Mouse (Mus musculus): ENCODE results near the gene Cmc1. TPM values are rescaled to one million over a fixed set of nuclear protein-coding genes. Genes with fewer than 3 reads are reported as not detected.

Cmc1 gene
- polyA plus RNA-seq, 1 experiment from 2014 or later: 35.4 TPM

- no peak overlapping the region for H3K9ac ChIP-seq (ENCODE audit: low read depth, low read length)
- no peak overlapping the region for H3K4me3 ChIP-seq (ENCODE audit: low read length)
- no peak overlapping the region for H3K27ac ChIP-seq (ENCODE audit: low read depth, low read length)
- H3K9me3 ChIP-seq (ENCODE audit: control insufficient read depth, low read length): no peaks in the 10 kb centered on the region
- no peaks in the 10 kb centered on the region for H3K4me1 ChIP-seq (ENCODE audit: control insufficient read depth, insufficient read depth, low read depth, low read length)
- no peak for ATAC-seq
- no peaks in the 10 kb centered on the region for H3K27me3 ChIP-seq (replicated peaks; ENCODE audit: control insufficient read depth, insufficient read depth, low read length)
- 85% methylated on average over 18 of the region's 18 CpGs for WGBS
- no peaks in the 10 kb centered on the region for H3K36me3 ChIP-seq (ENCODE audit: control insufficient read depth, insufficient read depth, low read length)
- H3K4me2 ChIP-seq (ENCODE audit: low read length): no peak overlapping the region
These were observed 29.4 kb upstream of the Cmc1 start for GRCm38 (mm10) chr9:118179136-118180025.

DNA sequence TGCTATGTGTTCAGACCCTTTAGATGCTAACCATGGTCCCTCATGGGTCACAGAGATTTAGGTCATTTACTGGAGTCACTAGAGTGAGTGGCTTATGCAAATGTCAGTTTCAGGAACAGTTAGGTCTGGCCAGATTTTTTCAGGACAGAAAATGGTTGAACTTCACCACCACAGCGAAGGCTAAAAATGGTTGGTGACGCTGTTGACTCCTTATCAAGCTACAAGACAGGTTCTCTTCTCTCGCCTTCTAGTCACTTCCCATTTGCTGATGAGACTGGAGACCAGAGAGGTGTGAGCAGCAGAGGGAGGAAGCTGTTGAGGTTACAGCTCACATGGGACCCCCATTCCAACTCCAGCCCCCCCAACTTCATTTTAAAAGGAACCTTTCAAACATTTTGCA lies 26.7 kb upstream of the Cmc1 start:
- 90% methylated on average over 3 of the region's 3 CpGs for WGBS
- no peak for ATAC-seq
- H3K36me3 ChIP-seq (ENCODE audit: control insufficient read depth, insufficient read depth, low read length): no peaks in the 10 kb centered on the region
- peaks cover 3% of the 10 kb centered on the region for H3K9me3 ChIP-seq (ENCODE audit: control insufficient read depth, low read length)
- no peak overlapping the region for H3K4me3 ChIP-seq (ENCODE audit: low read length)
- no peaks in the 10 kb centered on the region for H3K27me3 ChIP-seq (replicated peaks; ENCODE audit: control insufficient read depth, insufficient read depth, low read length)
- no peak overlapping the region for H3K4me2 ChIP-seq (ENCODE audit: low read length)
- H3K27ac ChIP-seq (ENCODE audit: low read depth, low read length): no peak overlapping the region
- H3K9ac ChIP-seq (ENCODE audit: low read depth, low read length): no peak overlapping the region
- H3K4me1 ChIP-seq (ENCODE audit: control insufficient read depth, insufficient read depth, low read depth, low read length): no peaks in the 10 kb centered on the region

GRCm38 (mm10) chr9:118175411-118175810 lies 25.4 kb upstream of the Cmc1 start:
- H3K9ac ChIP-seq (ENCODE audit: low read depth, low read length): no peak overlapping the region
- H3K27me3 ChIP-seq (replicated peaks; ENCODE audit: control insufficient read depth, insufficient read depth, low read length): no peaks in the 10 kb centered on the region
- 89% methylated on average over 4 of the region's 4 CpGs for WGBS
- H3K27ac ChIP-seq (ENCODE audit: low read depth, low read length): no peak overlapping the region
- no peaks in the 10 kb centered on the region for H3K4me1 ChIP-seq (ENCODE audit: control insufficient read depth, insufficient read depth, low read depth, low read length)
- no peaks in the 10 kb centered on the region for H3K36me3 ChIP-seq (ENCODE audit: control insufficient read depth, insufficient read depth, low read length)
- peaks cover 3% of the 10 kb centered on the region for H3K9me3 ChIP-seq (ENCODE audit: control insufficient read depth, low read length)
- no peak overlapping the region for H3K4me2 ChIP-seq (ENCODE audit: low read length)
- H3K4me3 ChIP-seq (ENCODE audit: low read length): no peak overlapping the region
- no peak for ATAC-seq

GRCm38 (mm10) chr9:118173086-118173485 lies 23.1 kb upstream of the Cmc1 start:
- no peak overlapping the region for H3K4me3 ChIP-seq (ENCODE audit: low read length)
- no peaks in the 10 kb centered on the region for H3K4me1 ChIP-seq (ENCODE audit: control insufficient read depth, insufficient read depth, low read depth, low read length)
- no peak overlapping the region for H3K27ac ChIP-seq (ENCODE audit: low read depth, low read length)
- H3K4me2 ChIP-seq (ENCODE audit: low read length): no peak overlapping the region
- H3K27me3 ChIP-seq (replicated peaks; ENCODE audit: control insufficient read depth, insufficient read depth, low read length): no peaks in the 10 kb centered on the region
- H3K9me3 ChIP-seq (ENCODE audit: control insufficient read depth, low read length): peaks cover 3% of the 10 kb centered on the region
- no peak overlapping the region for H3K9ac ChIP-seq (ENCODE audit: low read depth, low read length)
- no peaks in the 10 kb centered on the region for H3K36me3 ChIP-seq (ENCODE audit: control insufficient read depth, insufficient read depth, low read length)
- ATAC-seq: no peak
- 91% methylated on average over 4 of the region's 4 CpGs for WGBS

DNA sequence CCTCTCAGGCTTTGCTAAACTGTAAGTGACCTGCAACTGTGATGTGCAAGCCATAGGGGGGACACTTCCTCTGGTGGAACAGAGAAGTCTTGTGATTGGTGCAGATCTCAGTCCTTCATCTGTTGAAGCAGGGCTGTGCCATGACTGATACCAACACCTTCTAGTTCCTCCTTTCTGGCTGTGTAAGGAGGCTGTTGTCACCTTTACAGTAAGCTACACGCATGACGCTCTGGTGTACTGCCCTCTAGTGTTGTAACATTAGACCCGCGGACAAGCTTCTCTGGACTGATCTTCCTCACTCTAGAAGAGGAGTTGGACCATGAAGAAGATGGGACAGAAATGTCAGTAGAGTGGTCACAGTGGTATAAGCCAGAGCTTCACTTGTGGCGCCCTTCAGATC lies 18.6 kb upstream of the Cmc1 start:
- Histone ChIP-seq H3K36me3 (ENCODE audit: control insufficient read depth, insufficient read depth, low read length) (no peaks in the 10 kb centered on the region), H3K9ac (ENCODE audit: low read depth, low read length) (no peak overlapping the region)
- 50% methylated on average over 5 of the region's 5 CpGs for WGBS

DNA sequence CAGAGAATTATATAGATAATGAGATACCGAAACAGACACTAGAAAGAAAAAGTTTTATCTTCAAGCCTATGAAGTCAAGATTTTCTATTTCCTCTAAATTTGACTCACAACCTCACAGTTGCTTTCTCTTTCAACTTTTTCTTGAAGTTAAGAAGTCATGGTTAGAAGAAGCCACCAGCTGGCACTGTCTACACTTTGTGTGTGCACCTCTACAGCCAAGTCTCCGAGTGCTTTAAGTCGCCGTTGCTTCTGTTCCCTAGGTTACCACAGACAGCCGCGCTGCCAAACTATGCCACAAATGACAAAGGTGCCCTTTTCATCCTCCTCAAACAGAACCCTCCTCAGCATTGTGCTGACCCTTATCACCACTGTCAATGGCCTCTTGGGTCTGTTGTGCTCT lies 17.6 kb upstream of the Cmc1 start:
- Histone ChIP-seq H3K9me3 (ENCODE audit: control insufficient read depth, low read length) (no peaks in the 10 kb centered on the region), H3K4me3 (ENCODE audit: low read length) (no peak overlapping the region), H3K4me1 (ENCODE audit: control insufficient read depth, insufficient read depth, low read depth, low read length) (no peaks in the 10 kb centered on the region), H3K27ac (ENCODE audit: low read depth, low read length) (no peak overlapping the region), H3K36me3 (ENCODE audit: control insufficient read depth, insufficient read depth, low read length) (no peaks in the 10 kb centered on the region), H3K9ac (ENCODE audit: low read depth, low read length) (no peak overlapping the region), H3K4me2 (ENCODE audit: low read length) (no peak overlapping the region), H3K27me3 (replicated peaks; ENCODE audit: control insufficient read depth, insufficient read depth, low read length) (no peaks in the 10 kb centered on the region)
- no peak for ATAC-seq
- WGBS: 69% methylated on average over 6 of the region's 6 CpGs

More for the DNA sequence above, 18.6 kb upstream of the Cmc1 start:
- Histone ChIP-seq H3K27me3 (replicated peaks; ENCODE audit: control insufficient read depth, insufficient read depth, low read length) (no peaks in the 10 kb centered on the region), H3K4me1 (ENCODE audit: control insufficient read depth, insufficient read depth, low read depth, low read length) (no peaks in the 10 kb centered on the region), H3K4me2 (ENCODE audit: low read length) (no peak overlapping the region), H3K9me3 (ENCODE audit: control insufficient read depth, low read length) (peaks cover 3% of the 10 kb centered on the region), H3K4me3 (ENCODE audit: low read length) (no peak overlapping the region), H3K27ac (ENCODE audit: low read depth, low read length) (no peak overlapping the region)
- no peak for ATAC-seq

DNA sequence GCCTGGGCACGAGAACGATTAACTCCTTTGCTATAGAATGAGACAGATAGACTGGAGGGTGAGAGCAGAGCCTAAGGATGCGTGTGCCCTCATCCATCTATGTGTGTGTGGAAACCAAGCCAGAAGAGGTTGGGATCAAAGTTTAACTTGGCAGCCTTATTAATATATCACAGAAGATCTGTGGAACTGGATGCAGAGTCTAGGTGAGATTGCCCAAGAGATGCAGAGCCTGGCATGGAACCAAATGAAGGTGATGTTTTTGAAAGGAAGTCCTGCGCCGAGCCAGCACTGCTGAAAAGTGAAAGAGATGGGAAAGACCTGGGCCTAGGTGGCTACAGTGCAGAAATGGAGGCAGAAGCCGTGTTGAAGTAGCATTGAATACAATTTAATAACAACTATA lies 11.6 kb upstream of the Cmc1 start:
- Histone ChIP-seq H3K9ac (ENCODE audit: low read depth, low read length) (no peak overlapping the region), H3K9me3 (ENCODE audit: control insufficient read depth, low read length) (no peaks in the 10 kb centered on the region), H3K4me1 (ENCODE audit: control insufficient read depth, insufficient read depth, low read depth, low read length) (no peaks in the 10 kb centered on the region), H3K4me2 (ENCODE audit: low read length) (no peak overlapping the region), H3K27ac (ENCODE audit: low read depth, low read length) (no peak overlapping the region), H3K36me3 (ENCODE audit: control insufficient read depth, insufficient read depth, low read length) (no peaks in the 10 kb centered on the region), H3K4me3 (ENCODE audit: low read length) (no peak overlapping the region), H3K27me3 (replicated peaks; ENCODE audit: control insufficient read depth, insufficient read depth, low read length) (no peaks in the 10 kb centered on the region)
- no peak for ATAC-seq
- WGBS: 91% methylated on average over 6 of the region's 6 CpGs

DNA sequence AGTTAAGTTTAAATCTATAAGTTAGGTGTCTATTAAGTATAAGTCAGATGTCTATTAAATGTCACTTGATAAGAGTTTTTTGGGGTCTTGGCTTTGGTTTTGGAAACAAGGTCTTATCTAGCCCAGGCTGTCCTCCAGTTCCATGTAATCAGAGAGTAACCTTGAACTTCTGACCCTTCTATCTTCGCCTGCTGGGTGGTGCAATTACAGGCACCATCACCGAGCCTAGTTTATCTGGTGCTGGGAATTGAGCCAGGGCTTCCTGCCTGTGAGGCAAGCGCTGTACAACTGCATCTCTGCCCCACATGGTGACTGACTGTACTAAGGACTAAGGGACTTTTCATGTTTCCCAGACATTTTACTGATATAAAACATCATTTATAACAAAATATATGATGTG lies 10.0 kb upstream of the Cmc1 start:
- no peak for ATAC-seq
- H3K4me2 ChIP-seq (ENCODE audit: low read length): no peak overlapping the region
- no peak overlapping the region for H3K9ac ChIP-seq (ENCODE audit: low read depth, low read length)
- H3K4me1 ChIP-seq (ENCODE audit: control insufficient read depth, insufficient read depth, low read depth, low read length): no peaks in the 10 kb centered on the region
- no peaks in the 10 kb centered on the region for H3K36me3 ChIP-seq (ENCODE audit: control insufficient read depth, insufficient read depth, low read length)
- no peaks in the 10 kb centered on the region for H3K27me3 ChIP-seq (replicated peaks; ENCODE audit: control insufficient read depth, insufficient read depth, low read length)
- no peaks in the 10 kb centered on the region for H3K9me3 ChIP-seq (ENCODE audit: control insufficient read depth, low read length)
- no peak overlapping the region for H3K4me3 ChIP-seq (ENCODE audit: low read length)
- H3K27ac ChIP-seq (ENCODE audit: low read depth, low read length): no peak overlapping the region
- 67% methylated on average over 3 of the region's 3 CpGs for whole genome bisulfite sequencing

GRCm38 (mm10) chr9:118158201-118158600 lies 8.2 kb upstream of the Cmc1 start:
- no peak for ATAC-seq
- 98% methylated on average over 4 of the region's 4 CpGs for WGBS
- Histone ChIP-seq H3K27me3 (replicated peaks; ENCODE audit: control insufficient read depth, insufficient read depth, low read length) (no peaks in the 10 kb centered on the region), H3K9ac (ENCODE audit: low read depth, low read length) (no peak overlapping the region), H3K27ac (ENCODE audit: low read depth, low read length) (no peak overlapping the region), H3K4me2 (ENCODE audit: low read length) (no peak overlapping the region), H3K4me3 (ENCODE audit: low read length) (no peak overlapping the region), H3K36me3 (ENCODE audit: control insufficient read depth, insufficient read depth, low read length) (no peaks in the 10 kb centered on the region), H3K9me3 (ENCODE audit: control insufficient read depth, low read length) (no peaks in the 10 kb centered on the region), H3K4me1 (ENCODE audit: control insufficient read depth, insufficient read depth, low read depth, low read length) (no peaks in the 10 kb centered on the region)
